Mouse (Mus musculus) brain, adult 2 months (tissue): ENCODE measurements around the gene Rps6kb1.
A peak's percentile ranks its signal among the peaks of the same experiment; 100 is the strongest.
"Not testable (repeated sequence)": the region's sequence is repeated elsewhere in the genome, so short reads cannot be mapped to it uniquely, and the experiment has no call there.

Source experiments
- DNase-seq: peaks from one replicate; pipeline ENCODE4 v3.0.0; 2011; ENCODE audit warnings: low read depth, low spot score

Gene Rps6kb1

DNA sequence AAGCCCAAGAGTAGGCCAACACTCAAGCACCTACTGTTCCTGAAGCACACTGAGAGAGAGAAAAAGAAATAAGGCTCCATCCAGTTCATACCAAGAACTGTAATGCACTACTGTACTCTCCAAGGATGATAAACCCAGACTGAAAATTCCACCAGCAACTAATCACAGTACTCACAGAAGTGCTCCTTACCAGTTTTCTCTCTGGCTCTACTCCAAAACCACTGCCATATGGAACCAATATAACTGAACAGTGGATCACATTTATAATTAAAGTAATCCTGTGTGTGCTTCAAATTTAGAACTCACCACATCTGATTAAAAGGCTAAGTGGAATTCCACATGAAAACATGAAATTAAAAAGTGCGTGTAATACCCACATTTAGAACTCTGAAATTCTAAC, 1.8 kb downstream of the Rps6kb1 start:
- peak; percentile 23 for DNase-seq

DNA sequence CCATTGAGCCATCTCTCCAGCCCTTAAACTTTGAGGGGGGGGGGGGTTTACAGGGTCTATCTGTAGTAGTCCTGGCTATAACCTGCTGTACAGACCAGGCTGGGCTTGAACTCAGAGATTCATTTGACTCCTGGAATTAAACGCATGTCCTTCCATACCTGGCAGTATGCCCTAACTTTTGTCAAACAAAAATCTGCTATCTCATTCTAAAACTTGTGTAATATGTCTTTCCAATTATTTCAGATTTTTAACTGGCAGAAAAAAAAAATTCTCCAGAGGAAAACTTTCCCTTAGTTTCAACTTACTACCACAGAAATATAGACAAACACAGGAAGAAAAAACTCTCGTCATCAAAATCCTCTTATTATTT, 4.1 kb downstream of the Rps6kb1 start:
- DNase-seq = no peak

DNA sequence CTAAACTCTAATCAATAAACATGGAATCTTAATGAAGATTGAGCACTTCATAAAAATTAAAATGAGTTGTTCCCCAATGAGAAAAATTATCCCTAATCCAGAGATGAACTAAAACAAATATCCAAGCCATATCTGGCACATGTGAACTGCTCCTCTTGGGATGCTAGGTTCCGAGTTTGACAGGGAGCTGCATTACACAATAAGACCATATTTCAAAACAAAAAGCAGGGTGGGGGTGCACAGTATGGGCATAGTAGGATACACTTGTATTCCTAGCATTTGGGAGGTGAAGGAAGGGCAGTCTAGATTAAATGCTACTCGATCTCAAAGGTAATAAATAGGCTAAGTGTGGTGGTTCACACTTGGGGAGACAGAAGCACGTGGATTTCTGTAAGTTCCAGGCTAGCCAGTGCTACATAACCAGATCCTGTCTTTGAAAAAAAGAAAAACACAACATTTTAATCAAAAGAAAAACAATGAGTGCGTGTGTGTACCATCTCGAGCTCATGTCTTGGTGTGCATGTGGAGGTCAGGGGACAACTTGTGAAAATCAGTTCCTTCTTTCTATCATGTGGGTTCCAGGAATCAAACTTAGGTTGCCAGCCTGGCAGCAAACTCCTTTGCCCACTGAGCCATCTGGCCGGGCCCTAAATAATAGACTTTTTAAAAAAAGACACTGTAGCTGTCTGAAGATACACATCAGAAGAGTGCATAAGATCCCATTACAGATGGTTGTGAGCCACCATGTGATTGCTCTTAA, 4.7 kb downstream of the Rps6kb1 start:
- DNase-seq = no peak

DNA sequence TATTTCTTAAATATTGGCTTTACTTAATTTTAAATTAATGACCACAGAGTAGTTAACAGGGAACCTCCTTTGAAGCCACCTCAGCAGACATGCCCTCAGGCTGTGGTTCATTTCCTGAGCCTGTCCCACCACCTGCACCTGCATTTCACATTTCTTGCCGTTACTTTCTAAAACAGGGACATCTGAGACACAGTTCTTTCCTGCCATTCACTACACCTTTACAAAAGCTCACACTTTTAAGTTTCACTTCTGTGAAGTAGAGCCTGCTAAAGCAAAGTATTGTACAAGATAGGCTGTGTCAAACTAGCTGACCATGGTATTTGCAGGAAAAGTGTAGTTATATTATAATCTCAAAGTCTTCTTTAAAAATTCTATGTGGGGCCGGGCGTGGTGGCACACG, 5.8 kb downstream of the Rps6kb1 start:
- no peak for DNase-seq

DNA sequence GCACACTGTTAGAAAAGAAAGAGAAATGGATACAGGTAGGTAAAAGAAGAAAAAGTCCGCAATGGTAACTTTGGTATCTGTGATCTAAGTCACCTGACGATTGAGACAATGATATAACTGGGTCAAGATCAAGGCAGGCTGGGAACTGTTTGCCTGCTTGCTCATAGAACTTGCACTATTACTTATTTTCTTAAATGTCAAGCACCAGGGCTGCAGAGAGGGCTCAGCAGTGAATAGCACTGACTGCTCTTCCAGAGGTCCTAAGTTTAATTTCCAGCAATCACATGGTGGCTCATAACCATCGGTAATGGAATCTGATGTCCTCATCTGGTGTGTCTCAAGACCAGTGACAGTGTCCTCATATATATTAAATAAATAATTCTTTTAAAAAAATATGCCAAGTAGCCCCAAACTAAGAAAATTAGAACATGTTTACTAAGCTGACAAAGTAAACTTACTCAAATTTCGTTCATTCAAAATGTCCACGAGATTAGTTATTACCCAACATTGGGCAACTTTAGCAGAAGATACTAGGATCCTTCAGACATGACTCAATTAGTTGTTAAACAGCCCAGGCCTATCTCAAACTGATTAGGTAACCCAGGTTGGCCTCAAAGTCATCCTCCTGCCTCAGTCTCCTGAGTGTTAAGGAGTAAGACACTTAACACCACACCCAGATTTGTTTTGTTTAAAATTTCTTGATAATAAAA, 10.2 kb downstream of the Rps6kb1 start:
- no peak for DNase-seq

DNA sequence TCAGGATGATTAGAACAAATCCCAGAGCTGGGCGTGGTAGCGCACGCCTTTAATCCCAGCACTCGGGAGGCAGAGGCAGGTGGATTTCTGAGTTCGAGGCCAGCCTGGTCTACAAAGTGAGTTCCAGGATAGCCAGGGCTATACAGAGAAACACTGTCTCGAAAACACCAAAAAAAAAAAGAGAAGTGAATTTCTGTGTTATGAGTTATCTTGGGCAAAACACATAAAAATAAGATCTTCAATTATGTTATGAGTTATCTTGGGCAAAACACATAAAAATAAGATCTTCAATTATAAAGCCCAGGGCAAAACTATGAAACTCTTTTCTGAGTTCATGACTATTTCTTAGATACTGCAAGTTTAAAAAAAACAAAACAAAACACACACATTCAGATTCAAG, 11.3 kb downstream of the Rps6kb1 start:
- DNase-seq = not testable (repeated sequence)

DNA sequence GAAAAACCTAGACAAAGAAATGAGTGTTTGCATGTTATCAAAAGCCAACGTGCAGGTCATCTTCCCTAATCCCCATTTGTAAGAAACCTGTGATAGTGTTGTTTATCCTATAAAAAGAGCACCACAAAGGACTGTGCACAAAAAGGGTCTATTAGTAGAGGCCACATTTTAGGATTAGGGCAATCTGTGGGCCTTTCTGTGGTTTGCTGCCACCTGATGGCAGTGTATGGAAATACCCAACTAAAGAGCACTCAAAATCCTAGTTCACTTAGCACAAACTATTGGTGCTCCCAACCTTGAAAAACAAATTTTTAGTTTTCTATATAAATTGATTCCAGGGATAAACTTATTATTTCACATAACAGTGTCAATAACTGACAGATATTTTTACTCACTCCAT, 11.8 kb downstream of the Rps6kb1 start:
- DNase-seq = peak; percentile 34

DNA sequence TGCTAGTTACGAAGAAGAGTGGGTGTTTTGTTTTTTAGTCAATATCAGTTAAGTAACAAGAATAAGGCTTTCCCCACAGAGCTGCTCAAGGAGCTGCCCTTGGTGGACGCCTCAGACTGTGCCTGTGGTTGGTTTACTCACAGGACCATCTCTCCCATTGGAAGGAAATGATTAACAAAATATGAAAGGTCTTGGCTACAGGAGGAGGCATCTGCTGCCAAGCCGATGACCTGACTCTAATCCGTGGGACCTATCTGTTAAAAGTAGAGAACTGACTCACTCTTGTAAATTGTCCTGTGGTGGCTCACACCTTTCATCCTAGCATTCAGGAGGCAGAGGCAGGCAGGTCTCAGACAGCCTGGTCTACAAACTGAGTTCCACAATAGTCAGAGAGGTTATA, 17.1 kb downstream of the Rps6kb1 start:
- no peak for DNase-seq

DNA sequence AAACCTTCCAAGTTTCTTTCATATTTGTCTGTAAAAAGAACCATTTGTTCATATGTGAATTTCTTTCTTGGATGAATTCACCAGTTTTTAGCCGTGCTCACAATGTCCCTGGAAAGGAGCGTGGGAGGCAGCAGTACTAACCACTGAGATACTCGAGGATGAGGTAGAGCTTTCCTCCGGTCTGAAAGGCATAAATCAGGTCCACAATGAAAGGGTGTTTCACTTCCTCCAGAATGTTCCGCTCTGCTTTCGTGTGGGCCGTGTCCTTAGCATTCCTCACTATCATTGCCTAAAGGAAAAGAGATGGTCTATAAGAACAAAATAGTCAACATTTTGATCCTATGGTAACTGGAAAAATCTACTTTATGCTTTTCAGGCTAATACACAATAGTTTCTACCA, 24.9 kb downstream of the Rps6kb1 start:
- DNase-seq = peak; percentile 42

DNA sequence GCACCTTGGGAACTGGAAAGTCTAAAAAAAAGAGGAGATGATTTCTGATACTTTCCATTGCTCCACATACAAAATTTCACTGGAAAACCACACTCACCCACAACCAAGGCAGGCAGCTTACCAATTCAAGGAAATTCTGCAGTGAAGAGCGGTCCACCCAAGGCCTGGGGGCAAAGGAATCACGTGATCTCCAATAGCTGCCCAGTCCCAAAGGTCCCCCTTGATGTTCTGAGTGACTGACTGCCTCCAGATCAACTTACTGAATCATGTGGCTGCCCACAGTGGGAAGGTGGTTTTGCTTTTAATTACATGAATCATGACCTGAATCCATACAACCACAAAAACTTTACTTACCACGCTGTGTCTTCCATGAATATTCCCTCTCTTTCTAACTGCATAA, 27.4 kb downstream of the Rps6kb1 start:
- no peak for DNase-seq

DNA sequence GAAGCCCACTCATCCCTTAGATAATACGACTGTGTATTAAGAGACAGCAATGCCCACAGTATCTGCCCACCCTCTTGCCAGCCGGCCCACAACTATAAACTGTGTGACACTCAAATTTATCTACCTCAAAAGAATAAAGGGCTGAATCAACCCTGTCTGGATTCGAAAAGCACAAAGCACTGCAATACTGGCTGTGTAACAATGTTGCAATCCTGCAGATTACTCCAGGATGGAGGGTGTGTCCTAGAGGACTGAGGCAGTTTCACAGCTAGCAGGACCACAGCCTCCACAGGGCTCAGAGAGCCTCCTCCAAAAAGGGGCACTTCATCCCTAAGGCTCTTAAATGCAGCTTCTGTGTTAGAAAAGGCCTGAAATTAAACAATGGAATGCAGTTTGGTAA, 28.0 kb downstream of the Rps6kb1 start:
- DNase-seq = no peak

DNA sequence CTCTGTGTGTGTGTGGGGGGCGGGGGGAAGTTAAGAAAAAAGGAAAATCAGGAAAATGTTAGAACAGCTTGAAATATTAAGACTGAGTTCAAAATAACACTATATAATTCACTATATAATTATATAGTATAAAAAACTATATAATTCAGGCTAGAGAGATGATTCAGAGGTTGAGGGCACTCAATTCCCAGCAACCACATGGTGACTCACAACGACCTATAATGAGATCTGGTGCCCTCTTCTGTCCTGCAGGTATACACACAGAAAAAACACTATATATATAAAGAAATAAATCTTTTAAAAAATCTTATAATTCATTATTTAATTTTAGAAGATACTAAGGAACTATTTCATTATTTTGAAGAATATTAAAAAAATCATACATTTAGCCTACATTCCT, 36.6 kb downstream of the Rps6kb1 start:
- no peak for DNase-seq

DNA sequence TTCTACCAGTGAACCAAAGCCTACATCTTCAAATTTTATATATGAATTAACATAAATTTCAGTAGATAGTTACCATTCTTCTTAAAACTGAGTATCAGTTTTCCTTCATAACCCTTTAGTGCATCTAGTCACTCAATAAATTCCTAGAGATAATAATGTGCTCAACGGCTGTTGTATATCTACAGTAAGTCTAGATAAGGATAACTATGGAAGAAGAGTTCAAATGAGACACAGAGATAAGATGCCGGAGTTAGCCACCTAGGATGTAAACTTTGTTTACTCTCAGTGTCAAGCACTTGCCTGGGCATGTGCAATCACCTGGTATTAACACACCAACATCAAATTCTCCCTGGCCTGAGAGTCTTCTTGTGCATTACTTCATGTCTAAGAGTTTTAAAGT, 37.3 kb downstream of the Rps6kb1 start:
- DNase-seq = no peak

DNA sequence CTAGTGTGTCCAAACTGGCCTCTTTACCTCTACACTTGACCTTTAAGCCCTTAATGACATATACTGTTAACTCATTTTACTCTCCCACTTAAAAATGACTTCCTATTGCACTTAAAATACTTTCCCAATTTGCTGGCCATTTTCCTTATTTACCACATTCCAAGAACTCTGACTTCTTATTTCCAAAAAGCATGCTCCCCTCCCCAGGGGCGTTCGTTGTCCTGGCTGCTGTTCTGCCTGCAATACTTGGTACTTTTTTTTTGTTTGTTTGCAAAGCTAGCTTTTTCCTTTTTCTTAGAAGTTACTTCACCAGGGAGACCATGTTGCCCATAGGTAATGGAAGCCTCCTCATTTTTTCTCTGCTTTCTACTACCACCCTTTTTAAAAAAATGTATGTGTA, 41.5 kb downstream of the Rps6kb1 start:
- DNase-seq = no peak

DNA sequence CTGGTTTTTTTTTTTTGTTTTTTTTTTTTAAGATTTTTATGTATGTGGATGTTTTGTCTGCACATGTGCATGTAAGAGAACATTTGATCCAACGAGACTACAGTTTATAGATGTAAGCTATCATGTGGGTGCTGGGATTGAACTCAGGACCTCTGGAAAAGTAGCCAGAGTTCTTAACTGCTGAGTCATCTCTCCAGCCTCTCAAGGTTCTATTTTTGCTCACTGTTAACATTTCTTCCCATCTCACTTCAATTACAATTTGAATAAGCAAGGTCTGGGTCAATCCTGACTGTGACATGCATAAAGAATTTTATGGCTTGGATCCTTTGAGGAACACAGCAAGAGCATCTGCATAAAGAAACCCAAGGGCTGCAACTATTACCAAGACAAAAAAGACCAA, 43.8 kb downstream of the Rps6kb1 start:
- no peak for DNase-seq

DNA sequence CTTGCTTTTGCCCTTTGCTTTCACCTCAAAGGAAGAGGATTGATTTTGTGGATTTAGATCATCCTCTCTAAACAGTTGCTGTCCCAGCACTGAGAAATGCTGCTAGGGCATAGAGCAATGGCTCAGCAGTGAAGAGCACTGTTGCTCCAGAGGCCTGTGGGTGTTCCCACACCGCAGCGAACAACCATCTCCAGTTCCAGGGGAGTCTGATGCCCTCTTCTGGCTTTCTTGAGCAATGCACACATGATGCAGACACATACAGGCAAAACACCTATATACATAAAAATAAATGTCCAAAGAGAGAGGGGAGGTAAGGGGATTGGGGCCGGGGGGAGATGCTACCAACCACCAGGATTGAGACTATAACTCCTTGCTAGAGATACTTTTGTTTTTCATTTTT, 46.7 kb downstream of the Rps6kb1 start:
- DNase-seq = peak; percentile 20

DNA sequence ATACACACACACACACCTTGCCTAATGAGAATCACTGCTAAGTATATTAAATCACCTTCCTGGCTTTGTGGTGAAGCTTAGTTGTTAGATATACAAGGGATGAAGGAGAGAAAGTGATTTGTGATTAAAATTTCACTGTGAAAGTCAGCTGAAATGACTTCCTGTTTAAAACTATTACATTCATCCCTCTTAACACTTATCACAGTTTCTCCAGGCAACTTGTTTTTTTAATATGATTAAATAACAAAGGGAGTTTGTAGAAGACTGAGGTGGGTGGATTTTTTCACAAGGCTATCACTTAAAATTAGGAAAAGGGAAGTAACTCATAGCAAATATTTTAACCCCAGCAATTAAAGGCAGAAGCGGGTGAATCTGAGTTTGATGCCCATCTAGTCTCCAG, 47.2 kb downstream of the Rps6kb1 start:
- DNase-seq = no peak

DNA sequence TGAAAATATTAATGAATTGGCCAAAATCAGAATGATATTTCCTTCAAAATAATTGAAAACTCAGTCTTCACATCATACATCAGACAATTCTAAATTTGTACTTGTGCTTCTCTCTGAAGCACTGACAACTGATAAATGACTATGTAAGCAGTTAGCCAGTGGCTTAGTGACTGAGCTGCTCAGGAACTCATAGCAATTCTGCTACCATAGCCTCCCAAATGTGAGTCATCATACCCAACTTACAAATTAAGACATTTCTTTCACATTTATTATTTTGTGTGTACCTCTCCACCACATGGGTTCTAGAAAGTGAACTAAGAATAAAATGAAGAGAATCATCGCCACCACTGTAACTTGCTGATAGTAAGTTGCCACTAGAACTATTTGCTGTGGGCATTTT, 53.8 kb downstream of the Rps6kb1 start:
- DNase-seq = no peak

DNA sequence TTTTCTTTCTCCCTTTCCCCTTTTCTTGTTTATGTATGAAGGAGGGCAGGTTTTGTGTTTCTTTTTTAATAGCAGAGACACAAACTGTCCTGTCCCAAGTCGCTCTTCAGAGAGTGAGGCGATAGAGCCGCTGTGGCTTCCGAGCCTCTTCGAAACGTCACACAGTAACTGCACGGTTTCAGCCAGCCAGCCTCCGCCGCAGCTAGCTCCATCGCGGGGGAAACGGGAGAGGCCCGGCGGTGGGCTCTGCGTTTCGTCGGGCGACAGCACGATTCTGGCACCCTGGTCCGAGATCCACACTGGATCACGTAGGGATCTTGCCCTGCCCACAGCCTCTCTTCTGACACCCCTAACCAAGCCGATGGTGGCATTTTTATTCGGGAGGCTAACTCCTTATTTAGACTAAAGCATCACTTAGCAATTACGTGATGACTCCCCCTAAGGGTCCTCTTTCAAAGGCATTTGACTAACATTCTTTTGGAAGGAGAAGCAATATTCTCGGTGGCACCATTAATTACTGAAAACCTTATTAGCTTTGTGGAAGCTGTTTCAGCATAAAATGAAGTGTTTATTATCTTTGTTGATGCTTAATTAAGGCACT, 59.6 kb downstream of the Rps6kb1 start:
- DNase-seq = peak; percentile 64

DNA sequence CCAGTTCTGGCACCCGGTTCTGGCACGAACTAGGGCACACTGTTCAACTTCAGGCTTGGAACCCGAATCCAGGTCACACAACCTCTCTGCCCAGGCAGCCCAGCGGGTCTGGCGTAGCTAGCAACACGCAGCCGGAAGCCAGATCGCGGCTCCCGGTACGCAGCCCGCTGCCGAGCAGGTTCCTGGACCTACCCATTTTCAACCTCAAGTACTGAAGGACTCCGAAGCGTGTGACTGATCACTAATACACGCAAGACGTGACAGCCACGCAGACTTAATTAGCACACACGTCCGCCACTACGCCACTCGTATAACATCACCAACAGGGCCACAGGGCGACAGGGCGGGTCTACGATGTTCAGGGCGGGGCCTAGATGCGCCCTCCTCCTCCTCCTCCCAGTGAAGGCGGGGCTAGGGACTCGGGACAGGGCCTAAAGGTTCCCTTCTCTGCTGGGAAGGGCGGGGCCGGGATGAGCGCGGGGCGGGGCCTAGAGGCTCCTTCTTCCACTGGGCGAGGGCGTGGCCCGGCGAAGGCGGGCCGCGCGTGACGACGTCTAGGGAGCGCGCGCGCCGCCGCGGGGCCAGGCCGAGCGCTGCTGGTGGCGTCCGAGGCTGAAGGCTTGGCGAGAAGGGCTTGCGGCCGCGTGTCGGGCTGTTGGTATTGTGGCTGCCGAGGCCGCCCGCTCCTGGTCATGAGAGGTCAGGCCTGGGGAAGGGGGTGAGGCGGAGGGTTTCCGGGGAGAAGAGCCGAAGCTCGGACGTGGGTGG, 60.3 kb downstream of the Rps6kb1 start, which contains the start of gene Rnft1:
Rnft1 (plus strand) TSS at position 557 of the 768 bp plus-strand sequence.
- DNase-seq = peak; percentile 99

DNA sequence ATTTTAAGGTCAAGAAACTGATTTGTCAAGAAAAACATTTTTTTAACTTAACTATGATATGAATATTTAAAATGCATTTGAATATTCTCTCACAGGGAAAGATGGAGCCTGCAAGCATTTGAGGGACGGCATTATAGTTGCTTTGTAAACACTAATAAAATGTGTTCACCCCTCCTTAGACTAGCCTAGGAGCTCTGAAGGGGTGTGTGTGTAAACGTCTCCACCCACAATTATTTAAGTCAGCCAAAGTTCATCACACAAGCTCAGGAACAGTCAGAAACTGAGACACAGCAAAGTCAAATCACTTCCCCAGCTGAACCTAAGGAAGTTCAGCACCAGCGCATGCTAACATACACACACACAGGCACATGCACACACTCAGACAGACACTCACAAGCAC, 71.0 kb downstream of the Rps6kb1 start:
- no peak for DNase-seq

DNA sequence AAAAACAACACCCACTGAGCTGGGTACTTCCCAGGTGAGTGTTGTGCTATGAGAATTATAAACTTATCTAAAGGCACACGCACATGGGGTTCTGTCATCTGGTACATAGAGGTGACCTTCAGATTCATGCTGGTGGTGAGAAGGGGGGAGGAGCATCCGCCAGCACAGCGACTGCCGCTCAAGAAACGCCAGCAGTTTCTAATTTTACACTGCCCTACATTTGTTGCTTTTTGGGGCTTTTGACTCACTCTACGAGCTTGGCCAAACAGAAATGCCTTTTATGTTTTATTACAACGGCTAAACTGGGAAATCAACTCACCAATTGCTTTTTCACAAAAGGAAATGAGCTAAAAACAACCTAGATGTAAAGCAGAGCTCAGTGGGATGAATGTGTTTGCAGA, 71.8 kb downstream of the Rps6kb1 start:
- peak; percentile 92 for DNase-seq
